Mouse (Mus musculus): ENCODE results near the gene Lrrtm3.

The Lrrtm3 gene

DNA sequence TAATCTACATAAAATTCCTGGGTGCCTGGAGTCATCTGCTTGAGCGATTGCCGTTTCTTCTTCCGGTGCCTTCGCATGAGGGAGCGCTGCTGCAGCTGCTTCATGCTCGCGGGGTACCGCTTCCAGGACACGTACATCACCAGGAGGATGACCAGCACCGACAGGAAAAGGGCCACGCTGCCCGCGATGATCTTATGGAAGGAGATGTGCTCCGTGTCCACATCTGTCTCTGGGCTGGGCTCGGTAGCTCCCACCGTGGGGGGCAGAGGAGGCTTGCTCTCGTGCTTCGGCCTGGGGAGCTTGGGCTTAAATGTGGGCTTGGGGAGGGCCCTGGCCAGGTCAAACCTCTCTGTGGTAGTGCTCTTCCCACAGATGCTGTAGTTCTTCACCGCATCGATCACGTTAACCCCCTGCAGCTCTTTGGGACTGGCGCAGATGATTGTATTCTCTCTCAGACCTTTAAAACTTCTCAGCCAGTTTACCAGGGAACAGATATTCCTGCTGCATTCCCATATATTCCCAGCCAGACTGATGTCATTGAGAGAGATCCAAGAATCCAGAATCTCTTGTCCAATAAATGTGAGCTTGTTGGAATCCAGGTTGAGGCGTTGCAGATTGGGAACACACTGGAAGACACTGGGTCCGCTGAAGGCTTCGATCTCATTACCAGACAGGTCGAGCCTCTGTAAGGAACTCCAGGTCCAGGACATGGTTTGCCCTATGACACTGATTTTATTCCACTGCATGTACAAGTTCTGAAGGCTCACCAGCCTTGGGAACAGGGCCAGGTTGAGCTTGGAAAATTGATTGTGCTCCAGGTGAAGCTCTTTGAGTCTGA, 1.9 kb downstream of the Lrrtm3 start:
- TF ChIP-seq POU5F1 (IDR thresholded peaks at IDR 0.05; ENCODE audit: borderline replicate concordance, low read length) (no peak), NANOG (IDR thresholded peaks at IDR 0.05; ENCODE audit: borderline replicate concordance, low read length) (no peak), CTCF (conservative IDR thresholded peaks at IDR 0.05; ENCODE audit: low read length) (no peak)
- H3K4me3 ChIP-seq (replicated peaks; ENCODE audit: low read length): no peak overlapping the region
- H3K4me1 ChIP-seq (replicated peaks; ENCODE audit: low read depth, low read length): peaks cover 20% of the 10 kb centered on the region
- H3K9me3 ChIP-seq (ENCODE audit: low read length): no peaks in the 10 kb centered on the region
- H3K36me3 ChIP-seq (ENCODE audit: insufficient read depth, low read length): no peaks in the 10 kb centered on the region
- H3K27me3 ChIP-seq (ENCODE audit: insufficient read depth, low read length): peaks cover 44% of the 10 kb centered on the region

DNA sequence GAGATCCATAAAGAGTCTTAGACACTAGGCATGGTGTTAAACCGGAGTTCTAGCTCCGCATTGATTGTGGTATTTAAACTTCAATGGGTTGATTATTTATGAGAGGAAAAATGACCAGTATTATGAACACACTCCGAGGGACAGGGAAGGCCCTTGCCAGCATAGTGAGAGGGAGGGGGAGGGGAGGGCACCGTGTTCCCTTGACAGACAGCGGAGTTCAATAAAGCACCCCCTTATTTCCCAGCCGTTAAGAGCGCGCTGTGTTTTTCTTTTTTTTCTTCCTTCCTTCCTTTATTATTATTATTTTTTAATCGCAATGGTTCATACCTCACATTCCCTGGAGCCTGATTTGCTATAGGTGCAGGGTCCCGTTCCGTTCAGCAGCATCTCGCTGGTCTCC, 2.6 kb downstream of the Lrrtm3 start:
- peaks cover 20% of the 10 kb centered on the region for H3K4me1 ChIP-seq (replicated peaks; ENCODE audit: low read depth, low read length)
- H3K4me3 ChIP-seq (replicated peaks; ENCODE audit: low read length): no peak overlapping the region
- no peaks in the 10 kb centered on the region for H3K9me3 ChIP-seq (ENCODE audit: low read length)
- TF ChIP-seq POU5F1 (IDR thresholded peaks at IDR 0.05; ENCODE audit: borderline replicate concordance, low read length): no peak
- TF ChIP-seq NANOG (IDR thresholded peaks at IDR 0.05; ENCODE audit: borderline replicate concordance, low read length): no peak
- TF ChIP-seq CTCF (conservative IDR thresholded peaks at IDR 0.05; ENCODE audit: low read length): no peak
- peaks cover 40% of the 10 kb centered on the region for H3K27me3 ChIP-seq (ENCODE audit: insufficient read depth, low read length)
- no peaks in the 10 kb centered on the region for H3K36me3 ChIP-seq (ENCODE audit: insufficient read depth, low read length)

DNA sequence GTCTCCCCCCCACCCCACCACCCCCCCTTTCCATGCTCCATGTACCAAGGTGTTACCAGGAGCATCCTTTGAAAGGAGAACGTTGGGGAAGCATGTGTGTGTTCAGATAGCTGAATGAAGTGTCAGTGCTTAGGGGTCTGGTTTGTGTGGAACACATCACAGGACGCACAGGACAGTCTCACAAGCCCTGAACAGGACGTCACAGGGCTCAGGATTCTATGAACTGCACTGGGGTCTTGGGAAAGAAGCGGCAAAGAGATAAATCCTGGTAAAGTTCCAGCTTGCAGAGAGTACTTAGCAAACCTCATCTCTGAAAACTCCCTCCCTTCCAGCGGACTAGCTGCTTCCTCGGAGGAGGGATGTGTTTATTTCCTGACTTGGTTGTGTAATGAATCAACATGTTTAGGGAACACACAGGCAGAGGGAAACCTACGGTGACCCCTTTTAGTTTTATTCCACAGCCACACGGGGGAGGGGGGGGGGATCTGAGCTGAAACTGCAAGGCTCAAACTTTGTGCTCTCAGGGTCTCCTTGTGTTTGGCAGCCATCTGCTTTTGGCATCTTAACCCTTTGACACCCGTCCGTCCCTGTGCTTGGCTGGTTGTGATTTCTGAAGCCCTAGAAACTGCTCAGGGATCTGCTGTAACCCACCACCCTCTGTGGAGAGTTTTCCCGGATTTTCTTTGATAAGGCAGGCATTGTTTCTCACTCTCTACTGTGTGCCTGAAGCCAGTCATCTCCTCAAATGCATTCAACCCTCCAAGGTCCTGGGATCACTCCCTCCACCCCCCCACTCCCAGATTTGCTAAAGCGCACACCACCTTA, 3.3 kb downstream of the Lrrtm3 start:
- Histone ChIP-seq H3K27me3 (ENCODE audit: insufficient read depth, low read length) (peaks cover 40% of the 10 kb centered on the region), H3K36me3 (ENCODE audit: insufficient read depth, low read length) (no peaks in the 10 kb centered on the region), H3K4me3 (replicated peaks; ENCODE audit: low read length) (no peak overlapping the region), H3K9me3 (ENCODE audit: low read length) (no peaks in the 10 kb centered on the region), H3K4me1 (replicated peaks; ENCODE audit: low read depth, low read length) (peaks cover 20% of the 10 kb centered on the region)
- TF ChIP-seq CTCF (conservative IDR thresholded peaks at IDR 0.05; ENCODE audit: low read length) (no peak), NANOG (IDR thresholded peaks at IDR 0.05; ENCODE audit: borderline replicate concordance, low read length) (no peak), POU5F1 (IDR thresholded peaks at IDR 0.05; ENCODE audit: borderline replicate concordance, low read length) (no peak)

DNA sequence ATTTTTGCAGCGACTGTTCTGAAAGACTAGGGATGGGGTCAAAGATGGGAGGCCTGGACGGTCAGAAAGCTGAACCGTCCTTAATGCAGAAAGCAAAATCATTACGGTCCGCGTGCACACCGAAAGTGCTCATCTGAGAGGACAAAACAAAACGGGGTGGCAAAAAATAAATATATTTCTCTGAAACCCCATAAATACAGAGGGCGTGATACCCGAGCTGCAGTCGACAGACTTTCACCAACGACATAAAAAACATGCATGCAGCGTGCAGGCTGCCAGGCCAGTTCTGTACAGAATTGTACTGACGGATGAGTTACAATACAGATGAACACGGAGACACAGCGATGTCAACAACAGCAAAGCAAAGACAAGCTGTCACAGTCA, 3.9 kb downstream of the Lrrtm3 start:
- TF ChIP-seq POU5F1 (IDR thresholded peaks at IDR 0.05; ENCODE audit: borderline replicate concordance, low read length) (no peak), NANOG (IDR thresholded peaks at IDR 0.05; ENCODE audit: borderline replicate concordance, low read length) (no peak), CTCF (conservative IDR thresholded peaks at IDR 0.05; ENCODE audit: low read length) (no peak)
- Histone ChIP-seq H3K4me3 (replicated peaks; ENCODE audit: low read length) (no peak overlapping the region), H3K4me1 (replicated peaks; ENCODE audit: low read depth, low read length) (peaks cover 20% of the 10 kb centered on the region), H3K9me3 (ENCODE audit: low read length) (no peaks in the 10 kb centered on the region), H3K36me3 (ENCODE audit: insufficient read depth, low read length) (no peaks in the 10 kb centered on the region), H3K27me3 (ENCODE audit: insufficient read depth, low read length) (peaks cover 36% of the 10 kb centered on the region)

DNA sequence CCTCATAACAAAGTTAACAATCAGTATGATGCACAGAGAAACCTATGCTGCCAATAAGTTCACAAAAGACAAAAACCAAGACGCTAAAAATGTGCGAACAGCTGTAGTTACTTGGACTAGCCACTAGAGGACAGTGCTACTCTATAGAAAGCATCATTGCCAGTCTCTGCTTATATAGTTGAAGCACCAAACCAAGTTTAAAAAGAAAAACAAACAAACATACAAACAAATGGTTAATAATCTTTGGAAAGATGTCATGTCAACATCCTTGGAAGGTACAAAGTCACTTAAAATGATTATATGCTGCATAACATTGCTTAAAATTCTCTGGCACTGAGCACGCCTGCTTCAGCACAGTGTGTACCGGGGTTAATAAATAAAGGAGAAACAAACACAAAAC, 5.6 kb downstream of the Lrrtm3 start:
- Histone ChIP-seq H3K9me3 (ENCODE audit: low read length) (no peaks in the 10 kb centered on the region), H3K4me3 (replicated peaks; ENCODE audit: low read length) (no peak overlapping the region), H3K27me3 (ENCODE audit: insufficient read depth, low read length) (peaks cover 31% of the 10 kb centered on the region), H3K4me1 (replicated peaks; ENCODE audit: low read depth, low read length) (peaks cover 10% of the 10 kb centered on the region), H3K36me3 (ENCODE audit: insufficient read depth, low read length) (no peaks in the 10 kb centered on the region)
- TF ChIP-seq CTCF (conservative IDR thresholded peaks at IDR 0.05; ENCODE audit: low read length) (peak; percentile 100), NANOG (IDR thresholded peaks at IDR 0.05; ENCODE audit: borderline replicate concordance, low read length) (no peak)

DNA sequence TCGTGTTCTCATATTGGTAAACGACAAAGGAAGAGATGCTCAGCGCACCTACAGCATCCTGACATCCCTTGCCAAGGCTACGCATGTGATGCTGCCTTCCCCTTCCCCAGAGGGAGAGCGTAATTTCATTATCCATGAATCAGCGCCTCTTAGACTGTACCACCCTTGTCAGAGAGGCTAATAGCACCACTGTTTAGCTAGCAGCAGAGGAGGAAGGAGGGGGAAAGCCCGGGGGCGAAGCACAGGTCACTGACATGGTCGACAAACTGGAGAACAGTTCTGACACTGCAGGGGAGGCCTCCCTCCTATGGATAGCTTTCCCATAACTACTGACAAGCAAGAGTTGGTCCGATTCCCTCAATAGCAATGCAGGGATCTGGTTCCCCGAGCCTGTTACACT, 6.3 kb downstream of the Lrrtm3 start:
- H3K4me1 ChIP-seq (replicated peaks; ENCODE audit: low read depth, low read length): peaks cover 10% of the 10 kb centered on the region

DNA sequence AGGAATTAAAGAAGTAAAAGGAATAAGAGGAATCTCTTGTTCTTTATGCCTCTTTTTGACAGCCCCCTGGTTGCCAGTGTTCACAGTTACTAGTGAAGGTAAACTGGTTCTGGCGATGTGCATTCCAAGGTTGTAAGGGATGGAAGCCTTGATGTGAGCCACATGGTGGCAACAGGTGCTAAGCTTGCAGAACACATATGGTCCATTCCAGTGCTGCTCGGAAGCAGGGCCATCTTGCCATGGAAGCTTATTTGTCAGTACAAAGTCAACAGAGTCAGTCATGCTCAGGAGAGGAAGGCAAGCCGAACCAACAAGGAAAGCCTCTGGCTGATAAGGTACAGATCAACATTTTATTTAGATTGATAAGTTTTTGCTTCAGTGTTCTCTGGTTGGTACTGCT, 7.7 kb downstream of the Lrrtm3 start:
- Histone ChIP-seq H3K4me3 (replicated peaks; ENCODE audit: low read length) (no peak overlapping the region), H3K9me3 (ENCODE audit: low read length) (no peaks in the 10 kb centered on the region), H3K27me3 (ENCODE audit: insufficient read depth, low read length) (peaks cover 12% of the 10 kb centered on the region), H3K36me3 (ENCODE audit: insufficient read depth, low read length) (no peaks in the 10 kb centered on the region), H3K4me1 (replicated peaks; ENCODE audit: low read depth, low read length) (0 out of 2 replicates have a peak, but pooled peaks cover 4% of the 10 kb centered on the region)
- TF ChIP-seq POU5F1 (IDR thresholded peaks at IDR 0.05; ENCODE audit: borderline replicate concordance, low read length) (no peak), CTCF (conservative IDR thresholded peaks at IDR 0.05; ENCODE audit: low read length) (no peak), NANOG (IDR thresholded peaks at IDR 0.05; ENCODE audit: borderline replicate concordance, low read length) (no peak)

More for the DNA sequence above, 6.3 kb downstream of the Lrrtm3 start:
- Histone ChIP-seq H3K36me3 (ENCODE audit: insufficient read depth, low read length) (no peaks in the 10 kb centered on the region), H3K4me3 (replicated peaks; ENCODE audit: low read length) (no peak overlapping the region), H3K9me3 (ENCODE audit: low read length) (no peaks in the 10 kb centered on the region), H3K27me3 (ENCODE audit: insufficient read depth, low read length) (peaks cover 26% of the 10 kb centered on the region)
- TF ChIP-seq POU5F1 (IDR thresholded peaks at IDR 0.05; ENCODE audit: borderline replicate concordance, low read length) (no peak), NANOG (IDR thresholded peaks at IDR 0.05; ENCODE audit: borderline replicate concordance, low read length) (no peak)

DNA sequence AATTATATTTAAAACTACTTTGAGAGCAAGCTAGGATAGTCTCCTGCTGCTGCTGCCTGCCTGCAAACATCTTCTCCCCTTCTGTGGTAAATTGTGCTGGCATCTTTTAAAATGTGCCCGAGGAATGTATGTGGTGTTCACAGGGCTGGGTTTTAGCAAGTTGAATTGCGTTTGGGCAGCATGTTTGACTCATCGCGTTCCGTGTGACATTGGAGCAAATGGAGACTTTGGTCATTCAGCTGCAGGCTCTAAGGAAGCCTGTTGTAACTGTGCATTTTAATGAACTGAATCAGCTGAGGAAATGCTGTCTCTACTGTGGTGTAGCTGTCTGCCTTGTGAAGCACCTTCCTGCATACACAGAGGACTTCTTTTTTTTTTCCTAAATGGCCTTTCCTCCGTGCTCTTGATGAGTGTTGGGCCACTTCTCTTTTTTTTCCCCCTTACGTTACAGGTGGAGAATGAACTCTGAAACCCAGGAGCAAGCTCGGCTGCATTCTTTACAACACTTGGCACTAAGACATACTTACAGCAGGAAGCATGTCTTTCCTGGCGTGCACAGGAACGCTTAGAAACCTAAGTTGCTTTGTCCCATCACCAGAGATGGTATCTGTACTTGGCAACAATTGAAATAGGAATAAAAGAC, 13.5 kb downstream of the Lrrtm3 start:
- Histone ChIP-seq H3K9me3 (ENCODE audit: low read length) (no peaks in the 10 kb centered on the region), H3K36me3 (ENCODE audit: insufficient read depth, low read length) (no peaks in the 10 kb centered on the region), H3K4me1 (replicated peaks; ENCODE audit: low read depth, low read length) (no peaks in the 10 kb centered on the region), H3K4me3 (replicated peaks; ENCODE audit: low read length) (no peak overlapping the region), H3K27me3 (ENCODE audit: insufficient read depth, low read length) (no peaks in the 10 kb centered on the region)
- no peak for TF ChIP-seq NANOG (IDR thresholded peaks at IDR 0.05; ENCODE audit: borderline replicate concordance, low read length)
- TF ChIP-seq POU5F1 (IDR thresholded peaks at IDR 0.05; ENCODE audit: borderline replicate concordance, low read length): no peak
- no peak for TF ChIP-seq CTCF (conservative IDR thresholded peaks at IDR 0.05; ENCODE audit: low read length)
